Mouse (Mus musculus): Measurements from ENCODE around the gene Atp2b4. TPM values are rescaled to one million over a fixed set of nuclear protein-coding genes. Genes with fewer than 3 reads are reported as not detected.

Gene Atp2b4
- total and polyA plus RNA-seq, 3 experiments: 18.8 to 21.1 TPM; not detected in 1

- Histone ChIP-seq H3K79me2 (ENCODE audit: control insufficient read depth, insufficient read depth, low read length, poor library complexity) (no peaks in the 10 kb centered on the region), H3K4me1 (ENCODE audit: control insufficient read depth in 1 of 2, insufficient read depth in 2 of 2, low read length in 2 of 2) (no peaks in the 10 kb centered on the region), H3K4me3 (ENCODE audit: control insufficient read depth in 1 of 2, insufficient read depth in 1 of 2, low read depth in 2 of 2, low read length in 2 of 2) (no peak overlapping the region), H3K27me3 (ENCODE audit: control insufficient read depth in 1 of 2, insufficient read depth in 2 of 2, low read length in 2 of 2) (no peaks in the 10 kb centered on the region), H3K9me3 (replicated peaks; ENCODE audit: insufficient read depth, low read length) (no peaks in the 10 kb centered on the region), H3K9ac (ENCODE audit: control insufficient read depth, low read depth, low read length, poor library complexity, severe bottlenecking) (no peak overlapping the region), H3K36me3 (ENCODE audit: control insufficient read depth in 1 of 2, insufficient read depth in 2 of 2, low read length in 2 of 2) (peaks cover 0 to 2% of the 10 kb centered on the region in 2 experiments; a peak in 1 of 4 replicates), H3K27ac (ENCODE audit: control insufficient read depth, low read depth, low read length) (no peak overlapping the region)
- DNase-seq (ENCODE audit: low read depth, low spot score): no peak
- TF ChIP-seq POLR2A (IDR thresholded peaks at IDR 0.05; ENCODE audit: control insufficient read depth in 1 of 2, insufficient read depth in 1 of 2, low read depth in 1 of 2, low read length in 2 of 2, poor library complexity in 1 of 2): no peak
- no peak for TF ChIP-seq ZC3H11A (IDR thresholded peaks at IDR 0.05; ENCODE audit: low read depth, low read length)
- no peak for TF ChIP-seq E2F4 (IDR thresholded peaks at IDR 0.05; ENCODE audit: borderline replicate concordance, low read depth, low read length)
- no peak for TF ChIP-seq USF2 (IDR thresholded peaks at IDR 0.05; ENCODE audit: borderline replicate concordance in 1 of 2, insufficient read depth in 1 of 2, low read depth in 1 of 2, low read length in 2 of 2)
- no peak for TF ChIP-seq MXI1 (IDR thresholded peaks at IDR 0.05; ENCODE audit: low read depth, low read length)
- TF ChIP-seq ZMIZ1 (IDR thresholded peaks at IDR 0.05; ENCODE audit: low read depth, low read length): no peak
- TF ChIP-seq ZNF384 (IDR thresholded peaks at IDR 0.05; ENCODE audit: low read depth, low read length): no peak
- TF ChIP-seq CTCF (IDR thresholded peaks at IDR 0.05 in 2 of 3, conservative IDR thresholded peaks at IDR 0.05 in 1 of 3; ENCODE audit: control insufficient read depth in 1 of 3, insufficient read depth in 1 of 3, low read depth in 2 of 3, low read length in 3 of 3, poor library complexity in 1 of 3, severe bottlenecking in 1 of 3): no peak
- TF ChIP-seq NELFE (IDR thresholded peaks at IDR 0.05; ENCODE audit: low read depth, low read length): no peak
Measured at GRCm38 (mm10) chr1:133742517-133742916, 58.3 kb downstream of the Atp2b4 start.

GRCm38 (mm10) chr1:133741881-133742434 lies 58.9 kb downstream of the Atp2b4 start:
- DNase-seq (ENCODE audit: low read depth, low spot score): no peak
- no peaks in the 10 kb centered on the region for H3K4me1 ChIP-seq (ENCODE audit: control insufficient read depth in 1 of 2, insufficient read depth in 2 of 2, low read length in 2 of 2)

More at GRCm38 (mm10) chr1:133741881-133742434, 58.9 kb downstream of the Atp2b4 start:
- peaks cover 0 to 3% of the 10 kb centered on the region in 2 experiments; a peak in 1 of 4 replicates for H3K36me3 ChIP-seq (ENCODE audit: control insufficient read depth in 1 of 2, insufficient read depth in 2 of 2, low read length in 2 of 2)
- H3K27me3 ChIP-seq (ENCODE audit: control insufficient read depth in 1 of 2, insufficient read depth in 2 of 2, low read length in 2 of 2): no peaks in the 10 kb centered on the region
- H3K79me2 ChIP-seq (ENCODE audit: control insufficient read depth, insufficient read depth, low read length, poor library complexity): no peaks in the 10 kb centered on the region
- no peak overlapping the region for H3K4me3 ChIP-seq (ENCODE audit: control insufficient read depth in 1 of 2, insufficient read depth in 1 of 2, low read depth in 2 of 2, low read length in 2 of 2)
- no peak overlapping the region for H3K9ac ChIP-seq (ENCODE audit: control insufficient read depth, low read depth, low read length, poor library complexity, severe bottlenecking)
- no peak overlapping the region for H3K27ac ChIP-seq (ENCODE audit: control insufficient read depth, low read depth, low read length)
- no peaks in the 10 kb centered on the region for H3K9me3 ChIP-seq (replicated peaks; ENCODE audit: insufficient read depth, low read length)
- TF ChIP-seq UBTF (IDR thresholded peaks at IDR 0.05; ENCODE audit: borderline replicate concordance, insufficient read depth, low read depth, low read length) (no peak), ZKSCAN1 (IDR thresholded peaks at IDR 0.05; ENCODE audit: low read depth, low read length) (no peak), ZC3H11A (IDR thresholded peaks at IDR 0.05; ENCODE audit: low read depth, low read length) (no peak), CTCF (IDR thresholded peaks at IDR 0.05 in 2 of 3, conservative IDR thresholded peaks at IDR 0.05 in 1 of 3; ENCODE audit: control insufficient read depth in 1 of 3, insufficient read depth in 1 of 3, low read depth in 2 of 3, low read length in 3 of 3, poor library complexity in 1 of 3, severe bottlenecking in 1 of 3) (no peak), HCFC1 (IDR thresholded peaks at IDR 0.05; ENCODE audit: low read depth, low read length) (no peak), USF2 (IDR thresholded peaks at IDR 0.05; ENCODE audit: borderline replicate concordance in 1 of 2, insufficient read depth in 1 of 2, low read depth in 1 of 2, low read length in 2 of 2) (no peak), SMC3 (IDR thresholded peaks at IDR 0.05; ENCODE audit: low read depth, low read length) (no peak), MAFK (IDR thresholded peaks at IDR 0.05; ENCODE audit: borderline replicate concordance, low read depth, low read length) (no peak), CHD2 (IDR thresholded peaks at IDR 0.05; ENCODE audit: low read length) (no peak), USF1 (IDR thresholded peaks at IDR 0.05; ENCODE audit: low read depth, low read length) (no peak), POLR2A (IDR thresholded peaks at IDR 0.05; ENCODE audit: control insufficient read depth in 1 of 2, insufficient read depth in 1 of 2, low read depth in 1 of 2, low read length in 2 of 2, poor library complexity in 1 of 2) (no peak), MAZ (IDR thresholded peaks at IDR 0.05; ENCODE audit: low read depth, low read length) (no peak), RAD21 (IDR thresholded peaks at IDR 0.05; ENCODE audit: low read depth, low read length) (no peak), POLR2AphosphoS5 (IDR thresholded peaks at IDR 0.05; ENCODE audit: borderline replicate concordance, low read depth, low read length) (no peak), TAL1 (IDR thresholded peaks at IDR 0.05; ENCODE audit: low read length) (no peak), RCOR1 (IDR thresholded peaks at IDR 0.05; ENCODE audit: low read depth, low read length) (no peak), MYB (IDR thresholded peaks at IDR 0.05; ENCODE audit: low read depth, low read length) (no peak)

All from MEL (cell line).